ENCODE assay signal across 9 mouse cellular contexts in genomic region chr2:173377497-173378257, GRCm38 (mm10).
DNase-seq lines count a peak whose midpoint lies in the region; ATAC-seq and TF ChIP-seq lines count a peak whose summit lies in the region.
"Had no signal": no experiment of that assay in that cellular context is flagged by ENCODE, and none has a peak within 500 bp of the region (broad histone marks: within the 10 kb centered on the region; RNA-seq: fewer than 3 reads in every experiment).

No protein-coding gene starts in this region.

- ATAC-seq in heart, postnatal 0 days (ENCODE audit: insufficient read depth, low read depth): no peak
- ATAC-seq in liver, embryonic 13.5 days (ENCODE audit: low read depth): 0 out of 2 replicates have a peak, but pooled peaks have one; percentile 26
- no peak for ATAC-seq in neural tube, embryonic 15.5 days (ENCODE audit: low FRiP score)
- ATAC-seq in hindbrain, embryonic 14.5 days (ENCODE audit: low FRiP score): no peak

- H3K9ac ChIP-seq in heart, postnatal 0 days (replicated peaks; ENCODE audit: low read depth, low read length): no peak overlapping the region
- no peak overlapping the region for H3K9ac ChIP-seq in liver, embryonic 13.5 days
- H3K9ac ChIP-seq in neural tube, embryonic 15.5 days (replicated peaks): no peak overlapping the region
- no peak overlapping the region for H3K9ac ChIP-seq in hindbrain, embryonic 14.5 days
- H3K9ac ChIP-seq: midbrain, embryonic 12.5 days had no signal

- peaks cover 13% of the 10 kb centered on the region; the same call in 1 of the 2 replicates for H3K4me1 ChIP-seq in heart, postnatal 0 days (ENCODE audit: control insufficient read depth, insufficient read depth)
- peaks cover 7% of the 10 kb centered on the region; the same call in 1 of the 2 replicates for H3K4me1 ChIP-seq in liver, embryonic 13.5 days (replicated peaks)
- H3K4me1 ChIP-seq in neural tube, embryonic 15.5 days: peaks cover 17% of the 10 kb centered on the region
- no peaks in the 10 kb centered on the region for H3K4me1 ChIP-seq in hindbrain, embryonic 14.5 days (replicated peaks; ENCODE audit: control insufficient read depth, insufficient read depth, low read length)

- no peaks in the 10 kb centered on the region for H3K36me3 ChIP-seq in heart, postnatal 0 days (replicated peaks; ENCODE audit: control insufficient read depth, insufficient read depth, low read length)
- no peaks in the 10 kb centered on the region for H3K36me3 ChIP-seq in liver, embryonic 13.5 days
- no peaks in the 10 kb centered on the region for H3K36me3 ChIP-seq in neural tube, embryonic 15.5 days
- no peaks in the 10 kb centered on the region for H3K36me3 ChIP-seq in hindbrain, embryonic 14.5 days (replicated peaks; ENCODE audit: control insufficient read depth, insufficient read depth)
- H3K36me3 ChIP-seq: midbrain, embryonic 12.5 days had no signal

- no peaks in the 10 kb centered on the region for H3K27me3 ChIP-seq in heart, postnatal 0 days (ENCODE audit: control insufficient read depth, insufficient read depth, low read length)
- H3K27me3 ChIP-seq in liver, embryonic 13.5 days: no peaks in the 10 kb centered on the region
- no peaks in the 10 kb centered on the region for H3K27me3 ChIP-seq in neural tube, embryonic 15.5 days (replicated peaks)
- no peaks in the 10 kb centered on the region for H3K27me3 ChIP-seq in hindbrain, embryonic 14.5 days (ENCODE audit: control insufficient read depth, insufficient read depth, low read length)
- H3K27me3 ChIP-seq: midbrain, embryonic 12.5 days had no signal

- TF ChIP-seq CTCF in heart, postnatal 0 days (IDR thresholded peaks at IDR 0.05; ENCODE audit: low read depth): no peak

- H3K4me2 ChIP-seq in heart, postnatal 0 days (ENCODE audit: low read depth, low read length): no peak overlapping the region
- H3K4me2 ChIP-seq in liver, embryonic 13.5 days: no peak overlapping the region
- no peak overlapping the region for H3K4me2 ChIP-seq in neural tube, embryonic 15.5 days
- H3K4me2 ChIP-seq in hindbrain, embryonic 14.5 days (replicated peaks): no peak overlapping the region
- H3K4me2 ChIP-seq: midbrain, embryonic 12.5 days had no signal

- whole genome bisulfite sequencing in heart, postnatal 0 days: 41% methylated on average over 9 of the region's 12 CpGs
- WGBS in liver, embryonic 13.5 days (ENCODE audit: insufficient replicate concordance): 10% methylated on average over 10 of the region's 12 CpGs
- 69% methylated on average over 10 of the region's 12 CpGs for WGBS in neural tube, embryonic 15.5 days
- 80% methylated on average over 10 of the region's 12 CpGs for WGBS in hindbrain, embryonic 14.5 days

- 0 out of 2 replicates have a peak overlapping the region, but pooled peaks have one; percentile 7 for H3K27ac ChIP-seq in heart, postnatal 0 days (ENCODE audit: low read depth)
- no peak overlapping the region for H3K27ac ChIP-seq in liver, embryonic 13.5 days
- H3K27ac ChIP-seq in neural tube, embryonic 15.5 days (replicated peaks): no peak overlapping the region
- H3K27ac ChIP-seq in hindbrain, embryonic 14.5 days: no peak overlapping the region
- H3K27ac ChIP-seq: midbrain, embryonic 12.5 days had no signal

- no peaks in the 10 kb centered on the region for H3K9me3 ChIP-seq in heart, postnatal 0 days (replicated peaks; ENCODE audit: control insufficient read depth, low read length)
- H3K9me3 ChIP-seq in liver, embryonic 13.5 days (replicated peaks): 0 out of 2 replicates have a peak, but pooled peaks cover 6% of the 10 kb centered on the region
- H3K9me3 ChIP-seq in neural tube, embryonic 15.5 days (replicated peaks): no peaks in the 10 kb centered on the region
- no peaks in the 10 kb centered on the region for H3K9me3 ChIP-seq in hindbrain, embryonic 14.5 days (ENCODE audit: control insufficient read depth, low read length)
- H3K9me3 ChIP-seq: midbrain, embryonic 12.5 days had no signal

- H3K4me3 ChIP-seq in heart, postnatal 0 days (ENCODE audit: low read depth, low read length): no peak overlapping the region
- no peak overlapping the region for H3K4me3 ChIP-seq in liver, embryonic 13.5 days (replicated peaks)
- H3K4me3 ChIP-seq in neural tube, embryonic 15.5 days (replicated peaks): no peak overlapping the region
- no peak overlapping the region for H3K4me3 ChIP-seq in hindbrain, embryonic 14.5 days (replicated peaks; ENCODE audit: low read length)
- H3K4me3 ChIP-seq: midbrain, embryonic 12.5 days had no signal

- DNase-seq in thymus, postnatal 14 days: peak; percentile 38
- DNase-seq in thymus, postnatal 10 days (ENCODE audit: low spot score in 2 of 2): no peak
- DNase-seq in heart, postnatal 0 days (ENCODE audit: low spot score): no peak
- DNase-seq in liver, embryonic 13.5 days: peak; percentile 8
- DNase-seq in hindbrain, embryonic 14.5 days (ENCODE audit: low spot score): no peak
- no peak for DNase-seq in urinary bladder, postnatal 25 days (ENCODE audit: low spot score)
- no peak for DNase-seq in cerebellum, adult 11 months

- TF ChIP-seq EP300 in heart, postnatal 0 days (IDR thresholded peaks at IDR 0.05; ENCODE audit: low read depth): no peak

Comparison
In these comparisons a context has a peak if more than half of its experiments do, and no peak if none do; other contexts are left out.
1. DNase-seq: peak in thymus, postnatal 14 days (single experiment) and liver, embryonic 13.5 days (single experiment); none in thymus, postnatal 10 days (0 of 2), heart, postnatal 0 days (single experiment), hindbrain, embryonic 14.5 days (single experiment), urinary bladder, postnatal 25 days (single experiment) and cerebellum, adult 11 months (single experiment).